Mouse (Mus musculus): Measurements from ENCODE around the gene Lama4.

DNA sequence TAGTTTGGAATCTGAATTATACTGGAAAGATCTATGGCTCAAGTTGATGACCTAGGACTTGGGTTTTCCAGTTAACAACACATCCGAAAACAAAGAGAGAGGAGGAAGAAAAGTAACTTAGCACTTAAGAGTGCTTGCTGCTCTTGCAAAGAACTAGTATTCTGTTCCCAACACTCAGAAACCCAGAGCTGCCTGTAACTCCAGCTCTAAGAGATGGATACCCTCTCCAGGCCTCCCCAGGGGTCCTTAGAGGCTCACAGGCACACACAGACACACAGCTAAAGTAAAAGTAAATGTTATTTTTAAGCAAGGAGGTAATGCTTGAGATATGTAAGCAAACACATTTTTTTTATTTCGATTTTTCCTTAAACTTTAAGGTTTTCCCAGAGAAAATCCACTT is 49.5 kb downstream of the Lama4 start:
- TF ChIP-seq CTCF (conservative IDR thresholded peaks at IDR 0.05; ENCODE audit: low read length) (no peak), NANOG (IDR thresholded peaks at IDR 0.05; ENCODE audit: borderline replicate concordance, low read length) (no peak)
